Mouse (Mus musculus) neural tube, embryonic 11.5 days (tissue): ENCODE data around the gene Ak5. TPM values are rescaled to one million over a fixed set of nuclear protein-coding genes. Genes with fewer than 3 reads are reported as not detected.
A peak's percentile ranks its signal among the peaks of the same experiment; 100 is the strongest.

Experiments used
- ATAC-seq: fragments of 200-750 bp; cut with Nextera tagmentation; 2 replicates; pipeline ENCODE4 v1.8.0; 2017; ENCODE audit warnings: moderate number of reproducible peaks, mild to moderate bottlenecking, moderate TSS enrichment, moderate library complexity; ENCODE audit not compliant: insufficient read depth, low FRiP score, low TSS enrichment
- DNase-seq: peaks from one replicate; pipeline ENCODE4 v3.0.0-alpha.2; 2015; ENCODE audit warnings: low spot score
- H3K27ac ChIP-seq: fragments of 300-500 bp; sonication (generic); 2 replicates; pipeline ENCODE4 v1.5.1; 2014; ENCODE audit warnings: low read depth, mild to moderate bottlenecking, low read length
- H3K27me3 ChIP-seq: fragments of 300-500 bp; sonication (generic); 2 replicates; pipeline ENCODE4 v1.6.1; 2014; ENCODE audit warnings: mild to moderate bottlenecking, low read length, mixed read lengths; ENCODE audit not compliant: control insufficient read depth, insufficient read depth
- H3K36me3 ChIP-seq: fragments of 300-500 bp; sonication (generic); 2 replicates; pipeline ENCODE4 v1.6.1; 2014; ENCODE audit warnings: mild to moderate bottlenecking, low read length, moderate library complexity, mixed read lengths; ENCODE audit not compliant: control insufficient read depth, insufficient read depth
- H3K4me1 ChIP-seq: fragments of 300-500 bp; sonication (generic); 2 replicates; pipeline ENCODE4 v1.6.1; 2014; ENCODE audit warnings: low read length, mixed read lengths; ENCODE audit not compliant: control insufficient read depth, insufficient read depth
- H3K4me2 ChIP-seq: fragments of 300-500 bp; sonication (generic); 2 replicates; pipeline ENCODE4 v1.6.1; 2014; ENCODE audit warnings: low read depth, mild to moderate bottlenecking, moderate library complexity
- H3K4me3 ChIP-seq: fragments of 300-500 bp; sonication (generic); 2 replicates; pipeline ENCODE4 v1.5.1; 2014; ENCODE audit warnings: low read depth, low read length
- H3K9ac ChIP-seq: fragments of 300-500 bp; sonication (generic); 2 replicates; pipeline ENCODE4 v1.6.1; 2014; ENCODE audit warnings: mild to moderate bottlenecking, low read length
- H3K9me3 ChIP-seq: fragments of 300-500 bp; sonication (generic); 2 replicates; pipeline ENCODE4 v1.6.1; 2016; ENCODE audit warnings: low read length; ENCODE audit not compliant: control insufficient read depth
- WGBS: fragments of 180-500 bp; shearing (Covaris S2); extraction: QIAGEN DNeasy Blood & Tissue Kit; methylation state at CpG from one replicate; pipeline ENCODE4 v1.1.7; 2014; 5-methylcytosine and 5-hydroxymethylcytosine counted together
- polyA plus RNA-seq: library from polyadenylated mRNA; unstranded; fragments of >200 nt; fragmentation: Nextera tagmentation; extraction: Ambion mirVana; gene quantifications from 2 replicates; pipeline ENCODE4 v1.2.1, GENCODE M21; 2014

Gene Ak5
- 1.2 and 1.4 TPM in 2 replicates for polyA plus RNA-seq

DNA sequence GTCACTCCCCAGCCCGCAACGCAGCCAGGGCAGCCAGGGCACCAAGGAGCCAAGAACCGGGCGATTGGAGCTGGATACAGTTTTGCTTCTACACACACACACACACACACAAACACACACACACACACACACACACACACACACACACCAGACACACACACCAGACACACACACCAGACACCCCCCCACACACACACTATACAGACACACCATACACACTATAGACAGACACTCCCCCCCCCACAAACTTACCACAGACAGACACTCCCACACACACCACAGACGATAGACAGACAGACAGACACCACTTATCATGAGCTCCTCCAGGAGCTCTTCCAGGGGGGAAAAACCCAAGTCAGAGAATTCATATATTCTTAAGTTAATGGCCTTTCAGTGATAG lies at the start of gene Ak5:
Ak5 (minus strand) TSS at position 122 of the 400 bp plus-strand sequence.
- H3K36me3 ChIP-seq, result no peaks in the 10 kb centered on the region
- peaks cover 19% of the 10 kb centered on the region for H3K27me3 ChIP-seq
- WGBS, result 16% methylated on average over 2 of the region's 5 CpGs

GRCm38 (mm10) chr3:152713991-152714902 lies 46.1 kb upstream of the Ak5 start, which contains the start of gene Pigk:
Gene Pigk (plus strand): TSS chr3:152714100.
- under 1% methylated on average over 47 of the region's 48 CpGs for WGBS
- H3K4me1 ChIP-seq, result peaks cover 5% of the 10 kb centered on the region; the same call in 1 of the 2 replicates
- H3K27ac ChIP-seq, result no peak within 1 kb of the TSS
- no peaks in the 10 kb centered on the region for H3K36me3 ChIP-seq
- no peaks in the 10 kb centered on the region for H3K27me3 ChIP-seq
- DNase-seq (peak; percentile 94), ATAC-seq (peak; percentile 93)
- H3K9me3 ChIP-seq, result no peaks in the 10 kb centered on the region
- peak within 1 kb of the TSS; percentile 88 for H3K4me3 ChIP-seq
- peak within 1 kb of the TSS; percentile 57 for H3K4me2 ChIP-seq
- H3K9ac ChIP-seq, result peak within 1 kb of the TSS; percentile 85

More for the DNA sequence above, at the start of gene Ak5:
- H3K9me3 ChIP-seq, result no peaks in the 10 kb centered on the region
- peak within 1 kb of the TSS; percentile 54 for H3K9ac ChIP-seq
- peak within 1 kb of the TSS; percentile 54 for H3K4me3 ChIP-seq
- no peaks in the 10 kb centered on the region for H3K4me1 ChIP-seq
- ATAC-seq (peak; percentile 35; the same call in 1 of the 2 replicates), DNase-seq (peak; percentile 13)
- H3K4me2 ChIP-seq, result peak within 1 kb of the TSS; percentile 98
- no peak within 1 kb of the TSS for H3K27ac ChIP-seq

DNA sequence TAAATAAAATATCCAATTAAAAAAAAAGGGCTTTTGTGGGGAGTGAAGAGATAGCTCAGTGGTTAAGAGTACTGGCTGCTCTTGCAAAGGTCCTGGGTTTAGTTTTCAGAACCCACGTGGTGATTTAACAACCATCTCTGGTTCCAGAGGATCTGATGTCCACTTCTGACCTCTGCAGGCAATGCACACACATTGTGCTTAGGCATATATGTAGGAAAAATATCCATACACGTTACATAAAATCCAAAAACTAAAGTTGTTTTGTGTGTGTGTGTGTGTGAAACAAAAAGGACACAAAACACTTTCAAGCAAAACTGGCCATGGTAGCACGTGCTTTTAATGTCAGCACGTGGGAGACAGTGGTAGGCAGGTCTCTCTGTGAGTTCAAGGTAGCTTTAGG lies 44.8 kb upstream of the Ak5 start:
- Histone ChIP-seq H3K4me3 (no peak overlapping the region), H3K4me2 (no peak overlapping the region), H3K27ac (no peak overlapping the region), H3K9me3 (no peaks in the 10 kb centered on the region), H3K4me1 (peaks cover 5% of the 10 kb centered on the region; the same call in 1 of the 2 replicates), H3K27me3 (no peaks in the 10 kb centered on the region), H3K9ac (no peak overlapping the region), H3K36me3 (no peaks in the 10 kb centered on the region)
- WGBS, result 76% methylated on average over 4 of the region's 4 CpGs
- no peak for DNase-seq
- ATAC-seq, result no peak

DNA sequence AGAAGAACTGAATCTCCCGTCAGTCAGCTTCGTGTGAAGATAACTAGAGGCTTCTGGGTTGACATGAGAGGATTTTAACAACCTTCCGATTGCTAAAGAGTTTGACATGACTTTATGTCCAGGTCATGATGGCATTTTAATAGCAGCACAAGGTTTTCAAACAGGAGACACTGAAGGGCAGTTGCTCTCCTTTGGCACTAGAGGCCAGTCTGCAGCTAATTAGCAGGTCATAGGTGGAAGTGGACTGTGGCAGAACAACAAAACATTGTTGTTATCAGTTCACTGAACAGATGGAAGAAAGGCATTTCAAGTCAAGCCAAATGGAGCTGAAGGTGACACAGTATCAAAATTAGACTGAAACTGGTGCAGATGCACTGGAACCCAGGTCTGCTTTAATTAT lies 41.8 kb upstream of the Ak5 start:
- H3K4me1 ChIP-seq, result peaks cover 4% of the 10 kb centered on the region; the same call in 1 of the 2 replicates
- H3K9ac ChIP-seq, result no peak overlapping the region
- H3K9me3 ChIP-seq, result no peaks in the 10 kb centered on the region
- DNase-seq, result no peak
- no peak overlapping the region for H3K27ac ChIP-seq
- no peaks in the 10 kb centered on the region for H3K36me3 ChIP-seq
- H3K27me3 ChIP-seq, result no peaks in the 10 kb centered on the region
- WGBS, result 81% methylated on average over 3 of the region's 3 CpGs
- H3K4me2 ChIP-seq, result no peak overlapping the region
- ATAC-seq, result no peak
- H3K4me3 ChIP-seq, result no peak overlapping the region

GRCm38 (mm10) chr3:152707321-152707823 lies 39.2 kb upstream of the Ak5 start:
- Histone ChIP-seq H3K36me3 (no peaks in the 10 kb centered on the region), H3K27ac (no peak overlapping the region), H3K4me2 (no peak overlapping the region), H3K27me3 (no peaks in the 10 kb centered on the region), H3K4me1 (no peaks in the 10 kb centered on the region), H3K9me3 (no peaks in the 10 kb centered on the region), H3K4me3 (no peak overlapping the region), H3K9ac (no peak overlapping the region)
- 87% methylated on average over 5 of the region's 5 CpGs for WGBS
- ATAC-seq (no peak), DNase-seq (no peak)

GRCm38 (mm10) chr3:152706901-152707300 lies 38.7 kb upstream of the Ak5 start:
- H3K9ac ChIP-seq, result no peak overlapping the region
- H3K4me2 ChIP-seq, result no peak overlapping the region
- no peaks in the 10 kb centered on the region for H3K9me3 ChIP-seq
- H3K4me1 ChIP-seq, result no peaks in the 10 kb centered on the region
- no peak overlapping the region for H3K27ac ChIP-seq
- ATAC-seq (no peak), DNase-seq (no peak)
- H3K36me3 ChIP-seq, result no peaks in the 10 kb centered on the region
- no peaks in the 10 kb centered on the region for H3K27me3 ChIP-seq
- WGBS, result 81% methylated on average over 2 of the region's 2 CpGs
- no peak overlapping the region for H3K4me3 ChIP-seq

- no peaks in the 10 kb centered on the region for H3K27me3 ChIP-seq
- H3K4me2 ChIP-seq, result no peak overlapping the region
- ATAC-seq (no peak), DNase-seq (no peak)
- no peak overlapping the region for H3K9ac ChIP-seq
- no peak overlapping the region for H3K27ac ChIP-seq
- no peak overlapping the region for H3K4me3 ChIP-seq
- no peaks in the 10 kb centered on the region for H3K36me3 ChIP-seq
- 69% methylated on average over 5 of the region's 5 CpGs for WGBS
- no peaks in the 10 kb centered on the region for H3K9me3 ChIP-seq
- no peaks in the 10 kb centered on the region for H3K4me1 ChIP-seq
These were observed 37.7 kb upstream of the Ak5 start for GRCm38 (mm10) chr3:152705826-152706225.

GRCm38 (mm10) chr3:152702274-152702843 lies 34.2 kb upstream of the Ak5 start:
- DNase-seq, result peak; percentile 37
- H3K27ac ChIP-seq, result no peak overlapping the region
- no peaks in the 10 kb centered on the region for H3K9me3 ChIP-seq
- no peaks in the 10 kb centered on the region for H3K4me1 ChIP-seq
- H3K27me3 ChIP-seq, result no peaks in the 10 kb centered on the region
- H3K9ac ChIP-seq, result no peak overlapping the region
- WGBS, result 51% methylated on average over 8 of the region's 8 CpGs
- no peak overlapping the region for H3K4me3 ChIP-seq
- no peak for ATAC-seq
- no peaks in the 10 kb centered on the region for H3K36me3 ChIP-seq
- H3K4me2 ChIP-seq, result no peak overlapping the region
